ENCODE assay signal across 8 mouse cellular contexts in genomic region chr13:55622156-55622648, GRCm38 (mm10). TPM values are rescaled to one million over a fixed set of nuclear protein-coding genes. Genes with fewer than 3 reads are reported as not detected.
DNase-seq lines count a peak whose midpoint lies in the region; ATAC-seq and TF ChIP-seq lines count a peak whose summit lies in the region.
"Not testable (repeated sequence)": the region's sequence is repeated elsewhere in the genome, so short reads cannot be mapped to it uniquely, and the experiment has no call there.

No protein-coding gene starts in this region.

- H3K4me3 ChIP-seq in erythroblast, embryonic 14.5 days (replicated peaks), result peak overlapping the region; percentile 77
- peak overlapping the region; percentile 83 for H3K4me3 ChIP-seq in heart, embryonic 12.5 days
- peak overlapping the region; percentile 89 for H3K4me3 ChIP-seq in limb, embryonic 10.5 days
- H3K4me3 ChIP-seq in lung, embryonic 14.5 days (ENCODE audit: low read depth, low read length), result peak overlapping the region; percentile 85
- H3K4me3 ChIP-seq in thymus, adult 2 months (ENCODE audit: control insufficient read depth, insufficient read depth, low read length), result peak overlapping the region; percentile 76

- TF ChIP-seq POLR2A in thymus, adult 2 months (IDR thresholded peaks at IDR 0.05; ENCODE audit: control insufficient read depth, extremely low read depth, insufficient read depth, low read length, poor library complexity), result not testable (repeated sequence)

- ATAC-seq in activated CD4-positive, CD25-positive, alpha-beta regulatory T cell, adult 4 months, result peak; percentile 15
- ATAC-seq in heart, embryonic 12.5 days (ENCODE audit: insufficient number of reproducible peaks, low FRiP score); lung, embryonic 14.5 days (ENCODE audit: insufficient read depth): not testable (repeated sequence)
- peak; percentile 31 for ATAC-seq in inflammation-experienced regulatory T-cells, adult 6 months
- ATAC-seq in monocyte, adult 5-6 weeks (replicated peaks; ENCODE audit: insufficient number of reproducible peaks, low FRiP score, low TSS enrichment, poor library complexity, severe bottlenecking), result 0 out of 2 replicates have a peak, but pooled peaks have one; percentile 7

- H3K27ac ChIP-seq in heart, embryonic 12.5 days (ENCODE audit: poor library complexity, severe bottlenecking), result peak overlapping the region; percentile 75; the same call in 1 of the 2 replicates
- peak overlapping the region; percentile 94 for H3K27ac ChIP-seq in limb, embryonic 10.5 days
- peak overlapping the region; percentile 88; the same call in 1 of the 2 replicates for H3K27ac ChIP-seq in lung, embryonic 14.5 days (ENCODE audit: low read depth)
- not testable (repeated sequence) for H3K27ac ChIP-seq in thymus, adult 2 months (ENCODE audit: control insufficient read depth, insufficient read depth, low read length)

- peaks cover 21% of the 10 kb centered on the region for H3K36me3 ChIP-seq in erythroblast, embryonic 14.5 days (ENCODE audit: control insufficient read depth)
- peaks cover 20% of the 10 kb centered on the region for H3K36me3 ChIP-seq in heart, embryonic 12.5 days
- peaks cover 27% of the 10 kb centered on the region for H3K36me3 ChIP-seq in limb, embryonic 10.5 days
- H3K36me3 ChIP-seq in lung, embryonic 14.5 days (ENCODE audit: insufficient read depth), result peaks cover 19% of the 10 kb centered on the region; the same call in 1 of the 2 replicates
- H3K36me3 ChIP-seq in thymus, adult 2 months (ENCODE audit: control insufficient read depth, insufficient read depth, low read length), result not testable (repeated sequence)

- not testable (repeated sequence) for DNase-seq in limb, embryonic 10.5 days (ENCODE audit: low spot score); lung, embryonic 14.5 days; thymus, adult 2 months

- H3K4me1 ChIP-seq in erythroblast, embryonic 14.5 days (ENCODE audit: control insufficient read depth), result peaks cover 29% of the 10 kb centered on the region
- H3K4me1 ChIP-seq in heart, embryonic 12.5 days (replicated peaks), result peaks cover 14% of the 10 kb centered on the region
- peaks cover 22% of the 10 kb centered on the region for H3K4me1 ChIP-seq in limb, embryonic 10.5 days
- not testable (repeated sequence) for H3K4me1 ChIP-seq in lung, embryonic 14.5 days (ENCODE audit: insufficient read depth); thymus, adult 2 months (replicated peaks; ENCODE audit: control insufficient read depth, insufficient read depth, low read length)

- TF ChIP-seq CTCF in lung, embryonic 14.5 days (IDR thresholded peaks at IDR 0.05; ENCODE audit: low read depth); thymus, adult 2 months (IDR thresholded peaks at IDR 0.05; ENCODE audit: borderline replicate concordance, control insufficient read depth, extremely low read depth, insufficient read depth, low read length, poor library complexity): not testable (repeated sequence)

- H3K4me2 ChIP-seq in heart, embryonic 12.5 days, result peak overlapping the region; percentile 95
- peak overlapping the region; percentile 91 for H3K4me2 ChIP-seq in lung, embryonic 14.5 days

- H3K9me3 ChIP-seq in erythroblast, embryonic 14.5 days (ENCODE audit: control insufficient read depth, low read length); heart, embryonic 12.5 days (replicated peaks); limb, embryonic 10.5 days (replicated peaks); lung, embryonic 14.5 days (ENCODE audit: low read depth, low read length): not testable (repeated sequence)

- WGBS in heart, embryonic 12.5 days, result 20% methylated on average over 20 of the region's 20 CpGs
- whole genome bisulfite sequencing in limb, embryonic 10.5 days, result 27% methylated on average over 20 of the region's 20 CpGs
- 17% methylated on average over 20 of the region's 20 CpGs for WGBS in lung, embryonic 14.5 days
- WGBS in thymus, adult 2 months, result 7% methylated on average over 20 of the region's 20 CpGs

- H3K27me3 ChIP-seq in erythroblast, embryonic 14.5 days (ENCODE audit: control insufficient read depth); heart, embryonic 12.5 days (replicated peaks); limb, embryonic 10.5 days (ENCODE audit: low read depth, poor library complexity, severe bottlenecking); lung, embryonic 14.5 days (ENCODE audit: insufficient read depth, low read length); thymus, adult 2 months (ENCODE audit: control insufficient read depth, insufficient read depth, low read length): not testable (repeated sequence)

- H3K9ac ChIP-seq in heart, embryonic 12.5 days, result peak overlapping the region; percentile 80
- H3K9ac ChIP-seq in lung, embryonic 14.5 days, result peak overlapping the region; percentile 78

RNA-seq across cellular contexts. Expression of gene Caml, which starts 0.6 kb away (rescaled TPM):
- polyA plus RNA-seq in activated CD4-positive, CD25-positive, alpha-beta regulatory T cell, adult 4 months (2017; shearing (Covaris generic)), result 10 to 100 TPM; 31.7 to 39.9 TPM
- 1.9 and 2.3 TPM in 2 replicates for polyA plus RNA-seq in erythroblast, embryonic 14.5 days (2012)
- polyA plus RNA-seq in heart, embryonic 12.5 days (2016; fragmentation: Nextera tagmentation; extraction: Ambion mirVana), result 34.7 and 35.8 TPM in 2 replicates
- polyA plus RNA-seq in inflammation-experienced regulatory T-cells, adult 6 months (2017; shearing (Covaris generic)), result 10 to 100 TPM; 28.6 to 51.1 (median 40.0) TPM
- polyA plus RNA-seq in limb, embryonic 10.5 days (2016; fragmentation: Nextera tagmentation; extraction: Ambion mirVana), result 48.1 and 53.3 TPM in 2 replicates
- polyA plus RNA-seq in lung, embryonic 14.5 days (2014; fragmentation: Nextera tagmentation; extraction: Ambion mirVana), result 54.9 and 55.8 TPM in 2 replicates
- total RNA-seq in monocyte, adult 5-6 weeks (2017), result 26.6 to 41.4 TPM (median 37.6 TPM) in 3 replicates
- 15.7 and 17.8 TPM in 2 replicates for polyA plus RNA-seq in thymus, adult 2 months (2012; rRNA removed)

RNA-seq across cellular contexts. Expression of gene Ddx46, which starts 12.6 kb away (rescaled TPM):
- polyA plus RNA-seq in activated CD4-positive, CD25-positive, alpha-beta regulatory T cell, adult 4 months (2017; shearing (Covaris generic)), result 10 to 100 TPM; 59.1 to 64.8 TPM
- polyA plus RNA-seq in erythroblast, embryonic 14.5 days (2012), result 1.9 and 2.0 TPM in 2 replicates
- polyA plus RNA-seq in heart, embryonic 12.5 days (2016; fragmentation: Nextera tagmentation; extraction: Ambion mirVana), result 25.4 and 27.0 TPM in 2 replicates
- polyA plus RNA-seq in inflammation-experienced regulatory T-cells, adult 6 months (2017; shearing (Covaris generic)), result 10 to 100 TPM; 62.3 to 67.3 (median 64.0) TPM
- 41.5 and 45.6 TPM in 2 replicates for polyA plus RNA-seq in limb, embryonic 10.5 days (2016; fragmentation: Nextera tagmentation; extraction: Ambion mirVana)
- 38.5 and 43.7 TPM in 2 replicates for polyA plus RNA-seq in lung, embryonic 14.5 days (2014; fragmentation: Nextera tagmentation; extraction: Ambion mirVana)
- 123 to 183 TPM (median 145 TPM) in 3 replicates for total RNA-seq in monocyte, adult 5-6 weeks (2017)
- 25.3 and 29.5 TPM in 2 replicates for polyA plus RNA-seq in thymus, adult 2 months (2012; rRNA removed)

RNA-seq across cellular contexts. Expression of gene B4galt7, which starts 22.5 kb away (rescaled TPM):
- polyA plus RNA-seq in activated CD4-positive, CD25-positive, alpha-beta regulatory T cell, adult 4 months (2017; shearing (Covaris generic)), result 10 to 100 TPM; 24.5 to 30.2 TPM
- polyA plus RNA-seq in erythroblast, embryonic 14.5 days (2012), result 0.39 and 0.50 TPM in 2 replicates
- polyA plus RNA-seq in heart, embryonic 12.5 days (2016; fragmentation: Nextera tagmentation; extraction: Ambion mirVana), result 21.8 and 23.2 TPM in 2 replicates
- polyA plus RNA-seq in inflammation-experienced regulatory T-cells, adult 6 months (2017; shearing (Covaris generic)), result 10 to 100 TPM; 24.5 to 35.8 (median 25.1) TPM
- 30.9 and 31.6 TPM in 2 replicates for polyA plus RNA-seq in limb, embryonic 10.5 days (2016; fragmentation: Nextera tagmentation; extraction: Ambion mirVana)
- polyA plus RNA-seq in lung, embryonic 14.5 days (2014; fragmentation: Nextera tagmentation; extraction: Ambion mirVana), result 16.3 and 22.1 TPM in 2 replicates
- 23.1 to 47.1 TPM (median 26.2 TPM) in 3 replicates for total RNA-seq in monocyte, adult 5-6 weeks (2017)
- 45.3 and 47.2 TPM in 2 replicates for polyA plus RNA-seq in thymus, adult 2 months (2012; rRNA removed)

RNA-seq across cellular contexts. Expression of gene Tmed9, which starts 48.7 kb away (rescaled TPM):
- polyA plus RNA-seq in activated CD4-positive, CD25-positive, alpha-beta regulatory T cell, adult 4 months (2017; shearing (Covaris generic)), result 100 to 1,000 TPM; 152 to 296 TPM
- 9.5 and 12.0 TPM in 2 replicates for polyA plus RNA-seq in erythroblast, embryonic 14.5 days (2012)
- 133 and 141 TPM in 2 replicates for polyA plus RNA-seq in heart, embryonic 12.5 days (2016; fragmentation: Nextera tagmentation; extraction: Ambion mirVana)
- 100 to 1,000 TPM; 184 to 286 (median 269) TPM for polyA plus RNA-seq in inflammation-experienced regulatory T-cells, adult 6 months (2017; shearing (Covaris generic))
- 111 and 123 TPM in 2 replicates for polyA plus RNA-seq in limb, embryonic 10.5 days (2016; fragmentation: Nextera tagmentation; extraction: Ambion mirVana)
- polyA plus RNA-seq in lung, embryonic 14.5 days (2014; fragmentation: Nextera tagmentation; extraction: Ambion mirVana), result 69.7 and 76.5 TPM in 2 replicates
- 150 to 192 TPM (median 183 TPM) in 3 replicates for total RNA-seq in monocyte, adult 5-6 weeks (2017)
- 73.4 and 76.8 TPM in 2 replicates for polyA plus RNA-seq in thymus, adult 2 months (2012; rRNA removed)

RNA-seq across cellular contexts. Expression of gene Fam193b, which starts 51.3 kb away (rescaled TPM):
- polyA plus RNA-seq in activated CD4-positive, CD25-positive, alpha-beta regulatory T cell, adult 4 months (2017; shearing (Covaris generic)), result 10 to 100 TPM; 21.6 to 26.7 TPM
- polyA plus RNA-seq in erythroblast, embryonic 14.5 days (2012), result 9.1 and 10.2 TPM in 2 replicates
- 24.3 and 24.4 TPM in 2 replicates for polyA plus RNA-seq in heart, embryonic 12.5 days (2016; fragmentation: Nextera tagmentation; extraction: Ambion mirVana)
- polyA plus RNA-seq in inflammation-experienced regulatory T-cells, adult 6 months (2017; shearing (Covaris generic)), result 10 to 100 TPM; 16.4 to 40.7 (median 37.3) TPM
- 65.8 and 70.7 TPM in 2 replicates for polyA plus RNA-seq in limb, embryonic 10.5 days (2016; fragmentation: Nextera tagmentation; extraction: Ambion mirVana)
- polyA plus RNA-seq in lung, embryonic 14.5 days (2014; fragmentation: Nextera tagmentation; extraction: Ambion mirVana), result 33.4 and 38.4 TPM in 2 replicates
- total RNA-seq in monocyte, adult 5-6 weeks (2017), result 37.8 to 73.6 TPM (median 40.6 TPM) in 3 replicates
- 381 and 409 TPM in 2 replicates for polyA plus RNA-seq in thymus, adult 2 months (2012; rRNA removed)

Comparison
In these comparisons a context has a peak if more than half of its experiments do, and no peak if none do; other contexts are left out.
1. RNA of gene B4galt7, which starts 22.5 kb away (polyA plus RNA-seq): 45.3 to 47.2 TPM in thymus, adult 2 months, 30.9 to 31.6 TPM in limb, embryonic 10.5 days, 24.5 to 30.2 TPM in activated CD4-positive, CD25-positive, alpha-beta regulatory T cell, adult 4 months, 24.5 to 35.8 TPM in inflammation-experienced regulatory T-cells, adult 6 months, 16.3 to 22.1 TPM in lung, embryonic 14.5 days and 21.8 to 23.2 TPM in heart, embryonic 12.5 days; 0.39 to 0.50 TPM in erythroblast, embryonic 14.5 days; every median in the first group is over 10 times any median in the second.
2. Peak in every context shown above with its lines, with median percentiles within 50 percentile points of each other: H3K4me3 ChIP-seq.